Mouse (Mus musculus) neutrophil, adult 59 days (primary cell): ENCODE results near the gene Ube2f. TPM values are rescaled to one million over a fixed set of nuclear protein-coding genes. Genes with fewer than 3 reads are reported as not detected.

ENCODE experiments used
- total RNA-seq, 2 experiments: library from RNA; stranded (reverse); gene quantifications; 1 replicate in 1 of 2; 2 replicates in 1 of 2; pipeline ENCODE4 v1.2.4; 2023

Ube2f gene
- 10 to 100 TPM; 51.7 to 51.9 TPM for total RNA-seq

DNA sequence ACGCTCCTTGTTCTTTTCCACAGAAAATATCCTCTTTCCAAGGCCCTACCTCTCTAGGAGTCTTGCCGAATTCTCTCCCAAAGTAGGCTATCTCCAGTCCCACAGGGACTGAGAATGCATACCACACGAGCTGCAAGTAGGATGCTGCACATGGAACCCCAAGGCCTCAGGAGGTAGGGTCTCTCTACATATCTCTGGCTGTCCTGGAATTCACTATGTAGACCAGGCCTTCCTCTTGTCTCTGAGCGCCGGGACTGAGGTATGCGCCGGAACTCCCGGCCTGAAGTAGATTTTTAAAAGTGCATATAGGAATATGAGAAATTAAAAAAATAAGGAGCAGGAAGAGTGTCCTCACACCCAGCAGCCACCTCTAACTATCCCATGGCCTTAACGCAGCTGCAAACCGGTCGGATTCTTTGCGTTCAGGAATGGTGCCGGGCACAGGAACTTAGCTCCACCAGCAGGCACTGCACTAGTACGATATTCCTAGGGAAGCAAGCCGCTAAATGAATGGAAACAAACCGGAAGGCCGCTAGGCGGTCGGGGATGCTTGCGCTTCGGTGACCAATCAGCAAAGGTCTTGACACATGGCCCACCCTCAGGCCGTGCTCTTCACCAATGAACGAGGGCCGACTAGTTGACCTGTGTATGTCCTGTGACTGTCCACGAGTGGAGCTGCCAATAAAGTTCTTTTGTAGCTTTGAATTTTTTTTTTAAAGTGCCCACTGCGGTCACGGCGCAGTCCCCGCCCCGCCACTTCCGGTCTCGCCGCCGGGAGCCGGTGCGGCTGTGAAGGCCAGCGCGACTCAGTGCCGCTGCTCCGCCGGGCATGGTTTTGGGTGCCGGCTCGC, at the start of gene Ube2f:
TSS of gene Ube2f (plus strand) at position 741 of the 851 bp plus-strand sequence.

DNA sequence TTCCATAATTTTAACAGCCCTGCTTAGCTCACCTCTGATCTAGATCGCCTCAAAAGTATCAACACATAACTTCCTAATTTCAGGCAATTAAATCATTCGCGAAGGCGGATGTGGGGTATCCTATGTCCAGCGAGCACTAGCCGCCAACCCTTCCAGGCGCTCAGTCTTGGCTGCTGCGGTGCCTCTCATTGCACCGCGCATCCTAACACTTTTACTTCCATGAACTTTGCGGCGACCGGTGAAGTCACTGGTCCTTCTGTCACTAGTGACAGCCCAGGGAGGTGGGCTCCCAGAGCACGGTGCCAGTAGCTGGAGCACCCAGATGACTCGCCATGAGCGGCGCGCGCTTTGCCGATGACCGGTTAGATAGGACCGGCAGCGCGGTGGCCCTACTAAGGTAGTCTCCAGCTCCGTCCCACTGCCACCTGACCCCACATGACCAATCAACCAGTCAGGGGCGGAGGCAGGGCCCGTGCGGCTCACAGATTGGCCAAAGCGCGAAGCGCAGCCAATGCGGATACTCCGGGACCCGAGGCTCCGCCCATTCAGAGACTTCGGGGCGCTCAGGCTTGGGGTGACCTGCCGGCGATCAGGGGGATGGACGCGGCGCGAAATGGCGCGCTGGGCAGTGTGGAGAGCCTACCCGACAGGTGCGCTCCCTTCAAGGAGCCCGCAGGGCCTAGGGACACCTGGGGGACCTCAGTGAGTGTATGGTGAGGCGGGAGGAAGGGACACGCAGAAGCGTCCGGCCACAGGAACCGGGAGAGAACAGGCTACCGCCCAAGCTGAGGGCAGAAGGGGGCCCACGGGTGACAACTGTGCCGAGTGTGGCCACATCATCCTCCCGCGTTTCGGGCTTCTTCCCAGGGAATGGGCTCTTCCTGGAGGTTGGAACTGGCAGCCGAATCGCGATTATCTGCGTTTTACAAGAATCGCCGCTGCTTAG, 48.0 kb downstream of the Ube2f start, which contains the start of gene Scly:
TSS of gene Scly (plus strand) at position 540 of the 946 bp plus-strand sequence.

DNA sequence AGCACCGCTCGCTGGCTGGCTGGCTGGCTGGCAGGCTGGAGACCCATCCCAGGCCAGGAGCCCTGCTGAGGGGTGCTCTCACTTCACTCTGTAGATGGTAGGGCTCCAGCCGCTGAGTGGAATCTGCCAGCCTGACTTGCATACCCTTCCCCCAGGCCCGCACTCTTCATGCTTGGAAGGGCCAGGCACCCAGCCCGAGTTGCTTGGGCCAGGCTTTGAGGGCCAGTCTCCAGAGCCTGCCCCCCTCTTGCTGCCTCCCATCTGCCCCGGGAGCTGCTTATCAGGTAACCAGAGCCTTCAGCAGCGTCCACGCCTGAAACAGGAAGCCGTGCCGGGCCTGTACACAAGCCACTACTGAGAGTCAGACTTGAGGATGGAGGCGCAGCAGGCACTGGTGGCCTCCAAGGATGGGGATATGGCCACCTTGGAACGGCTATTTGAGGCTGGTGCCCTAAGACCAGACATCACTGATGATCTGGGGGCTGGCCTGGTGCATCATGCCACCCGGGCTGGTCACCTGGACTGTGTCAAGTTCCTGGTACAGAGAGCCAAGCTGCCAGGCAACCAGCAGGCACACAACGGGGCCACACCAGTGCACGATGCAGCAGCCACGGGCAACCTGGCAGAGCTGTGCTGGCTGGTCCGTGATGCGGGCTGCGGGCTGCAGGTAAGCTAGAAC, 71.8 kb downstream of the Ube2f start, which contains the start of gene Espnl:
TSS of gene Espnl (plus strand) at position 316 of the 679 bp plus-strand sequence.

Other genes starting within 250 kb of the Ube2f start
- gene Rbm44, start 105.2 kb upstream of the Ube2f start, total RNA-seq, result 1 to 10 TPM; 1.1 to 1.9 TPM
- 10 to 100 TPM; 31.8 to 32.4 TPM for gene Ramp1, start 70.5 kb upstream of the Ube2f start, total RNA-seq
- 10 to 100 TPM; 17.9 to 23.8 TPM for gene Scly, start 48.0 kb downstream of the Ube2f start, total RNA-seq
- gene Espnl, start 71.8 kb downstream of the Ube2f start, total RNA-seq, result under 1 TPM in 1 of 2 experiments, not detected in 1; 0.09 TPM
- gene Klhl30, start 100.7 kb downstream of the Ube2f start, total RNA-seq, result not detected
- gene Erfe, start 116.1 kb downstream of the Ube2f start, total RNA-seq, result under 1 TPM; 0.36 to 0.53 TPM
- gene Ilkap, start 148.5 kb downstream of the Ube2f start, total RNA-seq, result 10 to 100 TPM; 50.3 to 58.3 TPM
- 10 to 100 TPM; 19.4 to 25.4 TPM for gene Hes6, start 163.7 kb downstream of the Ube2f start, total RNA-seq
- gene Per2, start 209.0 kb downstream of the Ube2f start, total RNA-seq, result 10 to 100 TPM; 43.9 to 54.2 TPM
- gene Traf3ip1, start 244.3 kb downstream of the Ube2f start, total RNA-seq, result 1 to 10 TPM; 1.2 to 2.6 TPM